Mouse (Mus musculus): Measurements from ENCODE around the gene Rnf34. TPM values are rescaled to one million over a fixed set of nuclear protein-coding genes. Genes with fewer than 3 reads are reported as not detected.
A peak's percentile ranks its signal among the peaks of the same experiment; 100 is the strongest.

Rnf34 gene
- polyA plus RNA-seq, 1 experiment from 2014 or later: 33.3 TPM

DNA sequence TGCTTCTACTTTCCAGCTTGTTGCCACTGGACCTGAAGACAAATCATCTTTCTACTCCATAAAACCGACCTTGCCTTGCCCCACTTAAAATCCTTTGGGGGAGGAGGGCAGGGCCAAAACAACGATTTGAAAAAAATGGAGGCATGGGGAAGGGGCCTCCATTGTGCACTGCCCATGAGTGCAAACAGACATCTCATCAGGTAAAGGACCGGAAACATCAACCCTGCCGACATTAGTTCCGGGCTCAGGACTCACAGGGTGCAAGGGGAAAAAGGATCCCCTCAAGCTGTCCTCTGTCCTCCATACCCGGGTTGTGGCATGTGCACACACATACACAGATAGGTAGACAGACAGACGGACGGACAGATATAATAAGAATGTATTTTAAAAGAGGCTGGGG lies 24.7 kb upstream of the Rnf34 start:
- H3K9ac ChIP-seq (ENCODE audit: low read depth, low read length): no peak overlapping the region
- ATAC-seq (replicated peaks; ENCODE audit: low FRiP score, low read depth) (no peak), DNase-seq (ENCODE audit: low spot score) (no peak)
- no peak overlapping the region for H3K4me2 ChIP-seq (ENCODE audit: low read length)
- H3K9me3 ChIP-seq (replicated peaks; ENCODE audit: low read length): no peaks in the 10 kb centered on the region
- TF ChIP-seq CTCF (IDR thresholded peaks at IDR 0.05; ENCODE audit: low read depth): no peak
- H3K36me3 ChIP-seq (ENCODE audit: insufficient read depth, low read length): no peaks in the 10 kb centered on the region
- H3K27ac ChIP-seq: no peak overlapping the region
- no peaks in the 10 kb centered on the region; the same call in 1 of the 2 replicates for H3K4me1 ChIP-seq (replicated peaks; ENCODE audit: insufficient read depth, low read length)
- H3K4me3 ChIP-seq (replicated peaks; ENCODE audit: low read depth, low read length): no peak overlapping the region
- WGBS: 85% methylated on average over 8 of the region's 8 CpGs
- H3K27me3 ChIP-seq (ENCODE audit: insufficient read depth, low read length): no peaks in the 10 kb centered on the region

DNA sequence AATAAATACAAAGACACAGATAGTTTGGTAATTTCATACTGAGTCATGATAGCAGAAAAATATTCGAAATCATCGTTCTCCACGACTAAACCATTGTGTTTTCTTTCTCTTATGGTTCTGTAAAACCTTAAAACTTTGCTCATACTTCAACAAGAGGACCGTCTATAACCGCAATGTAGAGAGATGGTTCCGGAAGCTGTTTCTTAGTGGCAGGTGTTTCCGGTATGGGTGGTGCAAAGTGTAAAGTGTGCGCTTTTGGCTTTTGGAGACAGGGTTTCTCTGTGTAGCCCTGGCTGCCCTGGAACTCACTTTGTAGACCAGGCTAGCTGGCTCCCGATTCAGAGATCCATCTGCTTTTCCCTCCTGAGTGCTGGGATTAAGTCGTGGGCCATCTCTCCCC lies 17.3 kb upstream of the Rnf34 start:
- no peak overlapping the region for H3K4me3 ChIP-seq (replicated peaks; ENCODE audit: low read depth, low read length)
- H3K36me3 ChIP-seq (ENCODE audit: insufficient read depth, low read length): no peaks in the 10 kb centered on the region
- no peaks in the 10 kb centered on the region for H3K27me3 ChIP-seq (ENCODE audit: insufficient read depth, low read length)
- H3K4me2 ChIP-seq (ENCODE audit: low read length): no peak overlapping the region
- no peak overlapping the region for H3K27ac ChIP-seq
- no peak for TF ChIP-seq CTCF (IDR thresholded peaks at IDR 0.05; ENCODE audit: low read depth)
- H3K9ac ChIP-seq (ENCODE audit: low read depth, low read length): no peak overlapping the region
- H3K9me3 ChIP-seq (replicated peaks; ENCODE audit: low read length): no peaks in the 10 kb centered on the region
- DNase-seq (ENCODE audit: low spot score): no peak
- no peaks in the 10 kb centered on the region for H3K4me1 ChIP-seq (replicated peaks; ENCODE audit: insufficient read depth, low read length)
- 87% methylated on average over 10 of the region's 10 CpGs for WGBS
- no peak for ATAC-seq (replicated peaks; ENCODE audit: low FRiP score, low read depth)

DNA sequence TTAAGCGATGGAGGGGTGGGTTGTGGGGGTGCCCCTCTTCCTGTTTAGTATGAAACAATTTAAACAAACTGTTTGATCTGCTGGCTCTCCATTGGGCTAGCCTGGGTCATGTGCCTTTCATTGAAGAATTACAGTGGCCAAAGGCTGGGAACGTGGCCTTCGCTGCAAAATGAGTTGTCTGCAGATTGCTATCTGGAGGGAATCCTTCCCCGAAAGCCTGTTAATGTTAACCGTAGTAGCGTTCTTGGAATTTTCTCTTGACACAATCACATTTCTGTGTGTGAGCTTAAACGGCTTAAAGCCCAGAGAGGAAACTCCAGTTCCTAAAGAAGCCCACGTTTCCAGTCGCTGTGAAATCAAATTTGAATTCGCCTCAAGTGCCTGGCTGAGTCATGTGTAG lies 16.9 kb upstream of the Rnf34 start:
- Histone ChIP-seq H3K4me2 (ENCODE audit: low read length) (no peak overlapping the region), H3K4me3 (replicated peaks; ENCODE audit: low read depth, low read length) (no peak overlapping the region), H3K36me3 (ENCODE audit: insufficient read depth, low read length) (no peaks in the 10 kb centered on the region), H3K27ac (no peak overlapping the region), H3K9me3 (replicated peaks; ENCODE audit: low read length) (no peaks in the 10 kb centered on the region), H3K9ac (ENCODE audit: low read depth, low read length) (no peak overlapping the region), H3K4me1 (replicated peaks; ENCODE audit: insufficient read depth, low read length) (no peaks in the 10 kb centered on the region), H3K27me3 (ENCODE audit: insufficient read depth, low read length) (no peaks in the 10 kb centered on the region)
- ATAC-seq (replicated peaks; ENCODE audit: low FRiP score, low read depth): no peak
- DNase-seq (ENCODE audit: low spot score): no peak
- TF ChIP-seq CTCF (IDR thresholded peaks at IDR 0.05; ENCODE audit: low read depth): no peak
- WGBS: 79% methylated on average over 10 of the region's 10 CpGs

DNA sequence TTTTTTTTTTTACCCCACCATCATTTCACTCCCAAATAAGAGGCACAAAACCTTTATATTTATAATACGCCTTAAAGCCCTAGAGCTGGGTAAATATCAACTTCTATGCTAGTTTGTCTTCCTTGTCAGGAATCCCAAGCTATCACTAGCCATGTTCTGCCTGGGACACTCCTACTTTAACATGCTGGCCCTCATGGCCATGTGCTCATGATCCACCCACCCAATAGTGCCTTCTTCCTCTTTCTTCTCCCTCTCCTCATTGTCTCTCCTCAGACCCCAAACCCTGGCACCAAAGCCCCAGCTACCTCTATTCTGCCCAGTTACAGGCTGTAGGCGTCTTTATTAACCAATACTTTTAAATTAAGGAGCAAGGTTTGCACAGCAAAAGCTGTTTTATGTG lies 8.7 kb upstream of the Rnf34 start:
- ATAC-seq (replicated peaks; ENCODE audit: low FRiP score, low read depth) (no peak), DNase-seq (ENCODE audit: low spot score) (no peak)
- WGBS: 95% methylated on average over 2 of the region's 2 CpGs
- no peak overlapping the region for H3K4me3 ChIP-seq (replicated peaks; ENCODE audit: low read depth, low read length)
- H3K9me3 ChIP-seq (replicated peaks; ENCODE audit: low read length): no peaks in the 10 kb centered on the region
- H3K4me2 ChIP-seq (ENCODE audit: low read length): no peak overlapping the region
- no peak overlapping the region for H3K9ac ChIP-seq (ENCODE audit: low read depth, low read length)
- no peak overlapping the region for H3K27ac ChIP-seq
- no peaks in the 10 kb centered on the region for H3K36me3 ChIP-seq (ENCODE audit: insufficient read depth, low read length)
- H3K27me3 ChIP-seq (ENCODE audit: insufficient read depth, low read length): no peaks in the 10 kb centered on the region
- H3K4me1 ChIP-seq (replicated peaks; ENCODE audit: insufficient read depth, low read length): no peaks in the 10 kb centered on the region
- no peak for TF ChIP-seq CTCF (IDR thresholded peaks at IDR 0.05; ENCODE audit: low read depth)

DNA sequence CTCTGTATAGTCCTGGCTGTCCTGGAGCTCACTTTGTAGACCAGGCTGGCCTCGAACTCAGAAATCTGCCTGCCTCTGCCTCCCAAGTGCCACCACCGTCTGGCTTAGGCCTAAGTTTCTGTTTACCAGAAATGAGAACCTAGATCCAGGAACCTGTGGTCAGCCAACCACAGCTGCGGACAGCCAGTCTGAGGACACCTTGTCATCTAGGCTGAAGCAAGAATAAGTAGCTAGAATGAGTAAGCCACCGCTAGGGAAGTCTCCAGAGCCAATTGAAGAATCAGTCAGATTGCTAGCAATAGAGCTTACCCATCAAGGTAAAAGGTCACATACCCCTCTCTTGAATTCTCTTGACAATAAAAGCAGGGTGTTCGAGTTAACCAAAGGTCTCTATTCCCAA lies 6.0 kb upstream of the Rnf34 start:
- Histone ChIP-seq H3K4me3 (replicated peaks; ENCODE audit: low read depth, low read length) (no peak overlapping the region), H3K9ac (ENCODE audit: low read depth, low read length) (no peak overlapping the region), H3K36me3 (ENCODE audit: insufficient read depth, low read length) (no peaks in the 10 kb centered on the region), H3K27me3 (ENCODE audit: insufficient read depth, low read length) (no peaks in the 10 kb centered on the region), H3K9me3 (replicated peaks; ENCODE audit: low read length) (no peaks in the 10 kb centered on the region), H3K4me2 (ENCODE audit: low read length) (no peak overlapping the region), H3K27ac (no peak overlapping the region), H3K4me1 (replicated peaks; ENCODE audit: insufficient read depth, low read length) (no peaks in the 10 kb centered on the region)
- 88% methylated on average over 5 of the region's 5 CpGs for WGBS
- no peak for TF ChIP-seq CTCF (IDR thresholded peaks at IDR 0.05; ENCODE audit: low read depth)
- ATAC-seq (replicated peaks; ENCODE audit: low FRiP score, low read depth): no peak
- no peak for DNase-seq (ENCODE audit: low spot score)

DNA sequence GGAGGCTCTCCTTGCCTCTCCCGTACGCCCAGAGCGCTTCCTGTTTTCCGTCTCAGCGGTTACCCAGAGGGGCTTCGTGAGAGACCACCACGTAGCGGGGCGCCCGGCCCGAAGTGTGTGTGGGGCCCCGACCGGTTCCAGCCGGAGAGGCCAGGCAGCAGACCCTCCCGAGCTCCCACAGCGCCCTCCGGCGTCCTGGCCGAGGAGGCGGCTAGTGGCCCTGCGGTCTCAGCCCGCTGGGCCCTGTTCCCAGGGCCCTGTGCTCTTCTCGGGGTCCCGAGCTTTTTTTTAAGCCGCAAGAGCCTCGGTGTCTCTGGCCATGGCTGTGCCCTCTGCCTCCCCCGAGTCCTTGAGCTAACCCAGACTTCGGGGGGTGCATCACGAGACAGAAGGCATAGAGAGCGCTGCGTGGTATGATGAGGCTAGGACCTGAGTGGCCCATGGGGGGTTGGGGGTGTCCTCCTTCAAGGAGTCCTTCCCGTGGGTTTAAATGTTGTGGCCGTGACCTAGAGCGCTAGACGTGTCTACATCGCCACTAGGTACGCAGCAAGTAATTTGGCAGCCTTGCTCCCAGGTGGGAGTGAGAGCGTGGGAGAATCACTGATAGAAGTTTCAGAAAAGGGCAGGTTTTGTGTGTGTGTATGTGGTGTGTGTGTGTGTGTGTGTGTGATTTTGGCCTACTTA lies 613 bp downstream of the Rnf34 start:
- under 1% methylated on average over 38 of the region's 38 CpGs for WGBS
- peak overlapping the region; percentile 92 for H3K9ac ChIP-seq (ENCODE audit: low read depth, low read length)
- H3K4me3 ChIP-seq (replicated peaks; ENCODE audit: low read depth, low read length): peak overlapping the region; percentile 91
- H3K27me3 ChIP-seq (ENCODE audit: insufficient read depth, low read length): no peaks in the 10 kb centered on the region
- no peaks in the 10 kb centered on the region for H3K9me3 ChIP-seq (replicated peaks; ENCODE audit: low read length)
- H3K27ac ChIP-seq: peak overlapping the region; percentile 94
- H3K36me3 ChIP-seq (ENCODE audit: insufficient read depth, low read length): no peaks in the 10 kb centered on the region
- peak overlapping the region; percentile 93 for H3K4me2 ChIP-seq (ENCODE audit: low read length)
- DNase-seq (ENCODE audit: low spot score) (no peak), ATAC-seq (replicated peaks; ENCODE audit: low FRiP score, low read depth) (peak; percentile 86)
- TF ChIP-seq CTCF (IDR thresholded peaks at IDR 0.05; ENCODE audit: low read depth): peak; percentile 59
- H3K4me1 ChIP-seq (replicated peaks; ENCODE audit: insufficient read depth, low read length): peaks cover 7% of the 10 kb centered on the region; the same call in 1 of the 2 replicates

DNA sequence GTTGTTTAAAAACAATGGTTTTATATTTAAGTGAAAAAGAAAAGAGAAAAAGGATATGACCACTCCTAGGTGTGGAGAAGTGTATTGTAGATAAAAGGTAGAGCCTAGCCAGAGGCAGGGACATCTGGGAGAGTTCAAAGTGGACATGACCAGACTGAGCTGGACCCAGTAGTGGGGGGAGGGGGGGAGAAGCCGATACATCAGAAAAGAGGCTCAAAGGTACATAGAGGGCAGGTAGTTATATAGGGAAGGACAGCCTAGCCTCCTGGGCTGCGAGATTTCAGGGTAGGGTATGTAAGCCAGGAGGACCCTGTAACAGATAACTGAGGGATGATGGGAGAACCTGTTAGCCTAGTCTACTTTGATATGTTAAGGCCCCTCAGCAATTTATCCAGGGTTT lies 2.8 kb downstream of the Rnf34 start:
- ATAC-seq (replicated peaks; ENCODE audit: low FRiP score, low read depth) (no peak), DNase-seq (ENCODE audit: low spot score) (no peak)
- no peak overlapping the region for H3K9ac ChIP-seq (ENCODE audit: low read depth, low read length)
- H3K4me2 ChIP-seq (ENCODE audit: low read length): no peak overlapping the region
- no peaks in the 10 kb centered on the region for H3K27me3 ChIP-seq (ENCODE audit: insufficient read depth, low read length)
- no peak overlapping the region for H3K4me3 ChIP-seq (replicated peaks; ENCODE audit: low read depth, low read length)
- no peaks in the 10 kb centered on the region for H3K9me3 ChIP-seq (replicated peaks; ENCODE audit: low read length)
- no peaks in the 10 kb centered on the region for H3K36me3 ChIP-seq (ENCODE audit: insufficient read depth, low read length)
- H3K4me1 ChIP-seq (replicated peaks; ENCODE audit: insufficient read depth, low read length): peaks cover 7% of the 10 kb centered on the region; the same call in 1 of the 2 replicates
- WGBS: 84% methylated on average over 2 of the region's 2 CpGs
- H3K27ac ChIP-seq: no peak overlapping the region
- TF ChIP-seq CTCF (IDR thresholded peaks at IDR 0.05; ENCODE audit: low read depth): no peak
